Mouse (Mus musculus): ENCODE measurements around the gene Plekhd1. TPM values are rescaled to one million over a fixed set of nuclear protein-coding genes. Genes with fewer than 3 reads are reported as not detected.

Plekhd1 gene
- polyA plus RNA-seq, 2 experiments: 0.14 to 0.19 TPM

DNA sequence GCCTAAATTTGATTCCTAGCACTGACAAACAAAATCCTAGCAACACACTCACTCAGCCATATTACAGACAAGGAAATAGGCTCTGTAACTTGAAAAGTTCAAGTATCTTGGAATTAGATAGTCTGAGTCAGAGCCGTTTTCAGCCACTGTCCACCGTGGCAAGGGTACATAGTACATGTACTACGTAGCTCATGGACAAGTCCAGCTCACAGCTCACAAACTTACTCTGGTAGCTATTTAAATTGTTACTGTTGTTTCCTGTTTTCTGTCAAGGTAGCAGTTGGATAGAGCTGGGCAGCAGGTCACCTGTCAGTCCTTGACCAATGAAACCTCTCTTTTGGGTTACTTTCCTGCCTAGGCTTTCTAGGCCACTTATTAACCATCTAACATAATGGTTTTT is 46.0 kb upstream of the Plekhd1 start:
- Histone ChIP-seq H3K9me3 (ENCODE audit: control insufficient read depth, low read length) (no peaks in the 10 kb centered on the region), H3K36me3 (replicated peaks; ENCODE audit: control insufficient read depth, insufficient read depth, low read depth) (peaks cover 4% of the 10 kb centered on the region; the same call in 1 of the 2 replicates), H3K9ac (replicated peaks) (no peak overlapping the region), H3K27ac (no peak overlapping the region), H3K4me2 (ENCODE audit: low read depth) (peak overlapping the region; percentile 96), H3K4me3 (ENCODE audit: insufficient read depth in 1 of 2, low read depth in 2 of 2, low read length in 2 of 2) (peak overlapping the region in 1 of 2 experiments; percentile 100; a peak in 1 of 4 replicates), H3K27me3 (ENCODE audit: control insufficient read depth, insufficient read depth, low read length) (no peaks in the 10 kb centered on the region), H3K4me1 (replicated peaks; ENCODE audit: control insufficient read depth in 2 of 2, insufficient read depth in 2 of 2, low read length in 1 of 2) (peaks cover 23 to 30% of the 10 kb centered on the region in 2 experiments)
- DNase-seq (ENCODE audit: low read depth in 3 of 3, low spot score in 3 of 3): no peak
- TF ChIP-seq CTCF (IDR thresholded peaks at IDR 0.05; ENCODE audit: low read depth) (no peak), EP300 (IDR thresholded peaks at IDR 0.05; ENCODE audit: low read depth) (no peak)
- no peak for ATAC-seq (ENCODE audit: insufficient read depth)
- 82% methylated on average over 3 of the region's 3 CpGs for WGBS (ENCODE audit: insufficient replicate concordance)

DNA sequence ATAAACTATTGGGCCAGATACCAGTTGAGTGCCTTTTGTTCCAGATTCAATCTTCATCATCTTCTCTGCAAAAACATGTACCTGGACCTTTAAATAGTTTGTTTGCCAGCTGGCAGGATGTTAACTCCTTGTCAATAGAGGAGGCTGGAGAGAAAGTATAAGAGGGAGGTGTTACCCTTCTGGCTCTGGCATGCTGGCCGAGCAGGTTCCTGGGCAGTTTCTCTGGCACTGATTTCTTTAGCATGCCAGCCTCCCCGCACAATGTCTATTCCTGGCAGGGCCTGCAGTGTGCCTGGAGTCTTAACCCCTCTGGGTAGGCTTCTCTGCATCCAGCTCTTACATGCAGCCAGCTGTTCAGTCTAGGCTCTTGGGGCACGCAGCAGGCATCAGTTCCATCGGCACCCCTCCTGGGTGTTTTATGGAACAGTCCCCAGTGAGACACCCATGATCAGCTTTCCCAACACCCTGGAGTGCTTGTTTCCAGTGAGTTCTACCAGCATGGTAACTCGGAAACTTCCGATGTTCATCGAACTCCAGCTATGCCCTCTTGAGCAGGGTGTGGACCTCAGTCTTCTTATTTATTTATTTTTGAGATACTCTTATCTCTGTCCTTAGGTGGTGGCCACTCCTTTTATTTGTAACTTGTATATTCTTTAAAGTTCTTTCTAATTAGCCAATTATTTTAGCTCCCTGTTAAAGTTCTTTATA is 38.3 kb upstream of the Plekhd1 start:
- ATAC-seq (ENCODE audit: insufficient read depth): no peak
- H3K27ac ChIP-seq: no peak overlapping the region
- 81% methylated on average over 7 of the region's 7 CpGs for WGBS (ENCODE audit: insufficient replicate concordance)

DNA sequence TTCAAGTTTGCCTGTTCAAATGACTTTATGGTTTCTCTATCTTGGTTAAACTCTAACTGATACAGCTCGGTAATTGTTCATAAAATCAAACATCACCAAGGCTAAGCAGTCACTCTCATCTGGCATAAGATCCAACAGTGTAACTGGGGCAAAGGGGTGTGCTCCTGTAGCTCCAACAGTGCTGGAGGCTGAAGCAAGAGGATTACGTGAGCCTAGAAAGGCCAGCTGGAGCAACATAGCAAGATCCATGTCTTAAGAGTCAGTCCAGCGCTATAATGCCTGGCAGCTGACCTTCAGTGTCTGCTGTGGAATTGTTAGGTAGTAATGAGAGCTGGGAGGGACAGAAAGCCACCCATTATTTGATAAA is 37.7 kb upstream of the Plekhd1 start:
- 74% methylated on average over 3 of the region's 3 CpGs for WGBS (ENCODE audit: insufficient replicate concordance)
- ATAC-seq (ENCODE audit: insufficient read depth) (no peak), DNase-seq (ENCODE audit: low read depth in 3 of 3, low spot score in 3 of 3) (no peak)
- TF ChIP-seq EP300 (IDR thresholded peaks at IDR 0.05; ENCODE audit: low read depth): no peak
- TF ChIP-seq CTCF (IDR thresholded peaks at IDR 0.05; ENCODE audit: low read depth): no peak
- no peak overlapping the region for H3K4me2 ChIP-seq (ENCODE audit: low read depth)
- H3K27me3 ChIP-seq (ENCODE audit: control insufficient read depth, insufficient read depth, low read length): no peaks in the 10 kb centered on the region
- no peaks in the 10 kb centered on the region for H3K36me3 ChIP-seq (replicated peaks; ENCODE audit: control insufficient read depth, insufficient read depth, low read depth)
- no peak overlapping the region for H3K27ac ChIP-seq
- H3K4me1 ChIP-seq (replicated peaks; ENCODE audit: control insufficient read depth in 2 of 2, insufficient read depth in 2 of 2, low read length in 1 of 2): peaks cover 3 to 9% of the 10 kb centered on the region in 2 experiments; a peak in 3 of 4 replicates
- H3K9ac ChIP-seq (replicated peaks): no peak overlapping the region
- no peak overlapping the region for H3K4me3 ChIP-seq (ENCODE audit: insufficient read depth in 1 of 2, low read depth in 2 of 2, low read length in 2 of 2)
- no peaks in the 10 kb centered on the region for H3K9me3 ChIP-seq (ENCODE audit: control insufficient read depth, low read length)

More for the DNA sequence above, 38.3 kb upstream of the Plekhd1 start:
- Histone ChIP-seq H3K27me3 (ENCODE audit: control insufficient read depth, insufficient read depth, low read length) (no peaks in the 10 kb centered on the region), H3K4me3 (ENCODE audit: insufficient read depth in 1 of 2, low read depth in 2 of 2, low read length in 2 of 2) (no peak overlapping the region), H3K4me2 (ENCODE audit: low read depth) (no peak overlapping the region), H3K4me1 (replicated peaks; ENCODE audit: control insufficient read depth in 2 of 2, insufficient read depth in 2 of 2, low read length in 1 of 2) (peaks cover 3 to 9% of the 10 kb centered on the region in 2 experiments; a peak in 3 of 4 replicates), H3K9ac (replicated peaks) (no peak overlapping the region), H3K9me3 (ENCODE audit: control insufficient read depth, low read length) (no peaks in the 10 kb centered on the region), H3K36me3 (replicated peaks; ENCODE audit: control insufficient read depth, insufficient read depth, low read depth) (no peaks in the 10 kb centered on the region)
- no peak for DNase-seq (ENCODE audit: low read depth in 3 of 3, low spot score in 3 of 3)
- TF ChIP-seq EP300 (IDR thresholded peaks at IDR 0.05; ENCODE audit: low read depth): no peak
- no peak for TF ChIP-seq CTCF (IDR thresholded peaks at IDR 0.05; ENCODE audit: low read depth)

DNA sequence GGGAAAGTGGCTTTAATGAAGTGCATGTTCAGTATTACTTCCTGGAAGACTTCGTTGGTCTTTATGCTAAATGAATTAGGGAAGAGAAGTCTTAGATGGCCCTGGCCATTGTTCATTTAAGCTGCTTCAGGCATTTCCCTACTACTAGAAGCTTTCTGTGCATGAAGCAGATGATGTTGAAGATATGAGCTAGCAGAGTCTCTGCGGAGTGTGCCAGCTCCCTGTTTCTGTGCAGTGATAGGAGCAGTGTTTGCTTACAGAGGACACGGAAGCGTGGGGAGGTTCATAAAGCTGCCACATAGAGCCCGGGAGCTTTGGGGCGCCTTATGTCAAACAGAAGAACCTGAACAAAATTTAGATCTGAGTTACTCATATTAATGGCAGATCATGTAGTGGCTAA is 33.7 kb upstream of the Plekhd1 start:
- H3K4me1 ChIP-seq (replicated peaks; ENCODE audit: control insufficient read depth in 2 of 2, insufficient read depth in 2 of 2, low read length in 1 of 2): peaks cover 3 to 6% of the 10 kb centered on the region in 2 experiments; a peak in 3 of 4 replicates
- peaks cover 3% of the 10 kb centered on the region for H3K36me3 ChIP-seq (replicated peaks; ENCODE audit: control insufficient read depth, insufficient read depth, low read depth)
- 55% methylated on average over 6 of the region's 6 CpGs for WGBS (ENCODE audit: insufficient replicate concordance)
- no peaks in the 10 kb centered on the region for H3K9me3 ChIP-seq (ENCODE audit: control insufficient read depth, low read length)
- no peak overlapping the region for H3K27ac ChIP-seq
- DNase-seq (ENCODE audit: low read depth in 3 of 3, low spot score in 3 of 3): no peak
- no peak for ATAC-seq (ENCODE audit: insufficient read depth)
- H3K4me3 ChIP-seq (ENCODE audit: insufficient read depth in 1 of 2, low read depth in 2 of 2, low read length in 2 of 2): no peak overlapping the region
- TF ChIP-seq EP300 (IDR thresholded peaks at IDR 0.05; ENCODE audit: low read depth): no peak
- no peak for TF ChIP-seq CTCF (IDR thresholded peaks at IDR 0.05; ENCODE audit: low read depth)
- H3K27me3 ChIP-seq (ENCODE audit: control insufficient read depth, insufficient read depth, low read length): no peaks in the 10 kb centered on the region
- no peak overlapping the region for H3K4me2 ChIP-seq (ENCODE audit: low read depth)
- H3K9ac ChIP-seq (replicated peaks): no peak overlapping the region

DNA sequence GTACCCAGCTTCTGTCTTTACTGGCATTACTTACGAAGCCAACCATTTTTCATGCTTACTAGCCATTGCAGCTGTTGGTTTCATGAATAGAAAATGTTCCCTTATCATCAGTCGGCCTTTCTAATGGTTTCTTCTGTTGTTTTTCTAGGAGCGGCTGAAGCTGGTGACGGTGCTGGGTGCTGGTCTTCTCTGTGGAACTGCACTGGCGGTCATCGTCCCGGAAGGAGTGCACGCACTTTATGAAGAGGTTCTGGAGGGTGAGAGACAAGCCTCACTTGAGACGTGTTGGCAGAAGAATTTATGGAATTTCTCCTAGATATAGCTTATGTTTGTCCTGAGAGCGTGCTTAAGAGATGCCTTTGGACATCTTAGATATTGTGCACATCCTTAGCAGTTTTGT is 30.1 kb upstream of the Plekhd1 start:
- H3K9ac ChIP-seq (replicated peaks): no peak overlapping the region
- no peak overlapping the region for H3K27ac ChIP-seq
- peaks cover 7% of the 10 kb centered on the region for H3K36me3 ChIP-seq (replicated peaks; ENCODE audit: control insufficient read depth, insufficient read depth, low read depth)
- TF ChIP-seq CTCF (IDR thresholded peaks at IDR 0.05; ENCODE audit: low read depth): no peak
- TF ChIP-seq EP300 (IDR thresholded peaks at IDR 0.05; ENCODE audit: low read depth): no peak
- 81% methylated on average over 10 of the region's 10 CpGs for WGBS (ENCODE audit: insufficient replicate concordance)
- H3K4me2 ChIP-seq (ENCODE audit: low read depth): no peak overlapping the region
- DNase-seq (ENCODE audit: low read depth in 3 of 3, low spot score in 3 of 3): no peak
- no peak for ATAC-seq (ENCODE audit: insufficient read depth)
- peaks cover 3 to 8% of the 10 kb centered on the region in 2 experiments; a peak in 3 of 4 replicates for H3K4me1 ChIP-seq (replicated peaks; ENCODE audit: control insufficient read depth in 2 of 2, insufficient read depth in 2 of 2, low read length in 1 of 2)
- H3K9me3 ChIP-seq (ENCODE audit: control insufficient read depth, low read length): no peaks in the 10 kb centered on the region
- no peaks in the 10 kb centered on the region for H3K27me3 ChIP-seq (ENCODE audit: control insufficient read depth, insufficient read depth, low read length)
- H3K4me3 ChIP-seq (ENCODE audit: insufficient read depth in 1 of 2, low read depth in 2 of 2, low read length in 2 of 2): no peak overlapping the region

Measured in liver, embryonic 14.5 days (tissue).